Mouse (Mus musculus): ENCODE measurements around the gene Syngr1.

- no peak for TF ChIP-seq CTCF (IDR thresholded peaks at IDR 0.05; ENCODE audit: borderline replicate concordance, extremely low read depth, insufficient read depth, insufficient read length)
- no peak for TF ChIP-seq POLR2A (IDR thresholded peaks at IDR 0.05; ENCODE audit: borderline replicate concordance, extremely low read depth, insufficient read depth, insufficient read length, poor library complexity, severe bottlenecking)
Measured at GRCm38 (mm10) chr15:80051782-80052181, 39.4 kb upstream of the Syngr1 start.

Data from brain, embryonic 14.5 days (tissue).